Mouse (Mus musculus): ENCODE results near the gene Hsd17b13. TPM values are rescaled to one million over a fixed set of nuclear protein-coding genes. Genes with fewer than 3 reads are reported as not detected.

The Hsd17b13 gene
- polyA plus RNA-seq, 1 experiment from 2014 or later, result not detected

GRCm38 (mm10) chr5:104006811-104007210 is 29.6 kb upstream of the Hsd17b13 start:
- H3K9ac ChIP-seq (replicated peaks), result no peak overlapping the region
- H3K4me3 ChIP-seq (replicated peaks), result no peak overlapping the region
- no peaks in the 10 kb centered on the region for H3K36me3 ChIP-seq
- H3K4me2 ChIP-seq, result no peak overlapping the region
- H3K27me3 ChIP-seq (replicated peaks), result no peaks in the 10 kb centered on the region
- no peak overlapping the region for H3K27ac ChIP-seq (replicated peaks)
- WGBS, result 58% methylated on average over 3 of the region's 3 CpGs
- no peaks in the 10 kb centered on the region for H3K4me1 ChIP-seq
- no peak for ATAC-seq (ENCODE audit: low FRiP score)
- no peaks in the 10 kb centered on the region for H3K9me3 ChIP-seq (replicated peaks)

GRCm38 (mm10) chr5:104003955-104004354 is 26.7 kb upstream of the Hsd17b13 start:
- no peaks in the 10 kb centered on the region for H3K9me3 ChIP-seq (replicated peaks)
- no peak overlapping the region for H3K9ac ChIP-seq (replicated peaks)
- no peak overlapping the region for H3K4me3 ChIP-seq (replicated peaks)
- no peak for ATAC-seq (ENCODE audit: low FRiP score)
- no peak overlapping the region for H3K4me2 ChIP-seq
- no peaks in the 10 kb centered on the region for H3K4me1 ChIP-seq
- no peaks in the 10 kb centered on the region for H3K36me3 ChIP-seq
- no peaks in the 10 kb centered on the region for H3K27me3 ChIP-seq (replicated peaks)
- no peak overlapping the region for H3K27ac ChIP-seq (replicated peaks)
- WGBS, result 93% methylated on average over 2 of the region's 2 CpGs

- Histone ChIP-seq H3K4me1 (no peaks in the 10 kb centered on the region), H3K36me3 (no peaks in the 10 kb centered on the region), H3K27me3 (replicated peaks) (no peaks in the 10 kb centered on the region), H3K4me2 (peak overlapping the region; percentile 33), H3K27ac (replicated peaks) (no peak overlapping the region), H3K4me3 (replicated peaks) (no peak overlapping the region), H3K9me3 (replicated peaks) (no peaks in the 10 kb centered on the region), H3K9ac (replicated peaks) (no peak overlapping the region)
- 57% methylated on average over 15 of the region's 15 CpGs for WGBS
- ATAC-seq (ENCODE audit: low FRiP score), result no peak
These were observed 26.2 kb upstream of the Hsd17b13 start for GRCm38 (mm10) chr5:104003256-104003931.

DNA sequence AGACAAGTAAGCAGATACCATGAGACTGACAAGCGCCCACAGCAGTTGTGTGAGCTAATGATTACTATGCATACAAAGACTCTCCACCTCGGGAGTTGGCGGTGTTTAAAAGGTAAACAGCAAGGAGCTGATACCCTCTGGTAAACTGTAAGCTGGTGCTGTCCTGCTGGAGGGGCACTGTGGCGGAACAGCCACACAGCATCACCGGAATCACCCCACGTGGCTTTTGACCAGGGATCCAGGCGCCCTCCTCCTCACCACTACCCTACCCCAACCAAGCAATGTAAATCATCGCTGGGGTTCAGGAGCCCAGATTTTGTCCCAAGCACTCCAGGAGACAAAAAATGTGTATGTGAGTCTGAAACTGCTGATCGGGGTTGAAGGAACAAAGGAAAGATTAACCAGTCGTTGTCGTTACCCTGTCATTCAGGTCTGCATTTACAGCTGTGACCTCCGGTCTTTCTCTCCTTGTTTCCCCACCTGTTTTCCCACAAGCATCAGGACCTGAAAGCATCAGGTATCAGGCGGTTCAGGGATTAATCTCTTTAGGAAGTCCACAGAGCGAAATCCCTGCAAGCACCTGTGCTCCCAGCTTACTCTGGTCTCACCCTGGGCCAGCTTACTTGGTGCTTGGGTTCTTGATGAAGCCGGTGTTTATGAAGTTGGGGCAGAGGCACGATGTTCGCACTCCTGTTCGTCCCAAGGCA is 25.5 kb upstream of the Hsd17b13 start:
- Histone ChIP-seq H3K9me3 (replicated peaks) (no peaks in the 10 kb centered on the region), H3K27me3 (replicated peaks) (no peaks in the 10 kb centered on the region), H3K4me1 (no peaks in the 10 kb centered on the region), H3K36me3 (no peaks in the 10 kb centered on the region), H3K4me3 (replicated peaks) (no peak overlapping the region; the same call in 1 of the 2 replicates), H3K4me2 (peak overlapping the region; percentile 33), H3K9ac (replicated peaks) (no peak overlapping the region), H3K27ac (replicated peaks) (no peak overlapping the region)
- 28% methylated on average over 18 of the region's 18 CpGs for WGBS
- ATAC-seq (ENCODE audit: low FRiP score), result no peak

- Histone ChIP-seq H3K27me3 (replicated peaks) (no peaks in the 10 kb centered on the region), H3K36me3 (no peaks in the 10 kb centered on the region), H3K4me2 (no peak overlapping the region), H3K27ac (replicated peaks) (no peak overlapping the region), H3K4me1 (no peaks in the 10 kb centered on the region), H3K4me3 (replicated peaks) (no peak overlapping the region), H3K9ac (replicated peaks) (no peak overlapping the region), H3K9me3 (replicated peaks) (no peaks in the 10 kb centered on the region)
- no peak for ATAC-seq (ENCODE audit: low FRiP score)
- 10% methylated on average over 5 of the region's 5 CpGs for WGBS
These were observed 22.5 kb upstream of the Hsd17b13 start for GRCm38 (mm10) chr5:103999738-104000137.

- H3K4me2 ChIP-seq, result no peak overlapping the region
- H3K4me1 ChIP-seq, result no peaks in the 10 kb centered on the region
- no peak overlapping the region for H3K4me3 ChIP-seq (replicated peaks)
- no peaks in the 10 kb centered on the region for H3K36me3 ChIP-seq
- no peaks in the 10 kb centered on the region for H3K27me3 ChIP-seq (replicated peaks)
- ATAC-seq (ENCODE audit: low FRiP score), result no peak
- H3K27ac ChIP-seq (replicated peaks), result no peak overlapping the region
- no peaks in the 10 kb centered on the region for H3K9me3 ChIP-seq (replicated peaks)
- WGBS, result 77% methylated on average over 5 of the region's 5 CpGs
- H3K9ac ChIP-seq (replicated peaks), result no peak overlapping the region
These were observed 21.5 kb upstream of the Hsd17b13 start for GRCm38 (mm10) chr5:103998739-103999138.

DNA sequence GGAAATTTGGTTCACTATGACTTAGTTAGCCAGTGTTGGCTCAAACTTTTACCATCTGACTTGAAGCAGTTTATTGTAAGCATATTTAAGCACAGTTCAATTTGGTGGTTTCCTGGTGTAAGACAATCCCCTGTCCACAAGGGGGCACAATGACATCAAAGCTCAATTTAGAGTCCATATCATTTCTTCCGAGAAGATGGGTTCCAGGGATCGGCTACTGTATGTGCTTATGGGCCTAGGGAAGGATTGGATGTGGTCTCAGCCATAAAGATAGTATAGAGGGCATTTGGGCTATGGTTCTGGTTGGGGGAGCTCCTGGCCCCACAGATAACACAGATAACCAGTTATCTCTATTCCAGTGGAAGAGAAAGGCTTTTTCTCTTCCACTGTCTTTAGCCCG is 18.0 kb upstream of the Hsd17b13 start:
- no peak overlapping the region for H3K4me2 ChIP-seq
- H3K9ac ChIP-seq (replicated peaks), result no peak overlapping the region
- no peaks in the 10 kb centered on the region for H3K4me1 ChIP-seq
- no peak overlapping the region for H3K4me3 ChIP-seq (replicated peaks)
- H3K27me3 ChIP-seq (replicated peaks), result no peaks in the 10 kb centered on the region
- no peaks in the 10 kb centered on the region for H3K9me3 ChIP-seq (replicated peaks)
- 55% methylated on average over 3 of the region's 3 CpGs for WGBS
- no peak for ATAC-seq (ENCODE audit: low FRiP score)
- H3K27ac ChIP-seq (replicated peaks), result no peak overlapping the region
- H3K36me3 ChIP-seq, result no peaks in the 10 kb centered on the region

- Histone ChIP-seq H3K36me3 (0 out of 2 replicates have a peak, but pooled peaks cover 2% of the 10 kb centered on the region), H3K27ac (replicated peaks) (no peak overlapping the region), H3K4me2 (no peak overlapping the region), H3K9ac (replicated peaks) (no peak overlapping the region), H3K27me3 (replicated peaks) (no peaks in the 10 kb centered on the region), H3K4me3 (replicated peaks) (no peak overlapping the region), H3K4me1 (no peaks in the 10 kb centered on the region), H3K9me3 (replicated peaks) (no peaks in the 10 kb centered on the region)
- no peak for ATAC-seq (ENCODE audit: low FRiP score)
- 88% methylated on average over 4 of the region's 4 CpGs for WGBS
These were observed 17.5 kb upstream of the Hsd17b13 start for GRCm38 (mm10) chr5:103994669-103995068.

GRCm38 (mm10) chr5:103993601-103994000 is 16.4 kb upstream of the Hsd17b13 start:
- Histone ChIP-seq H3K4me3 (replicated peaks) (no peak overlapping the region), H3K9ac (replicated peaks) (no peak overlapping the region), H3K27me3 (replicated peaks) (no peaks in the 10 kb centered on the region), H3K36me3 (0 out of 2 replicates have a peak, but pooled peaks cover 7% of the 10 kb centered on the region), H3K4me1 (no peaks in the 10 kb centered on the region), H3K27ac (replicated peaks) (no peak overlapping the region), H3K4me2 (no peak overlapping the region), H3K9me3 (replicated peaks) (no peaks in the 10 kb centered on the region)
- ATAC-seq (ENCODE audit: low FRiP score), result no peak
- 75% methylated on average over 1 of the region's 1 CpGs for WGBS

GRCm38 (mm10) chr5:103992831-103993230 is 15.6 kb upstream of the Hsd17b13 start:
- Histone ChIP-seq H3K4me3 (replicated peaks) (no peak overlapping the region), H3K9ac (replicated peaks) (no peak overlapping the region), H3K4me1 (no peaks in the 10 kb centered on the region), H3K27me3 (replicated peaks) (no peaks in the 10 kb centered on the region), H3K9me3 (replicated peaks) (no peaks in the 10 kb centered on the region), H3K27ac (replicated peaks) (no peak overlapping the region), H3K36me3 (0 out of 2 replicates have a peak, but pooled peaks cover 7% of the 10 kb centered on the region), H3K4me2 (no peak overlapping the region)
- 91% methylated on average over 9 of the region's 9 CpGs for WGBS
- ATAC-seq (ENCODE audit: low FRiP score), result no peak

DNA sequence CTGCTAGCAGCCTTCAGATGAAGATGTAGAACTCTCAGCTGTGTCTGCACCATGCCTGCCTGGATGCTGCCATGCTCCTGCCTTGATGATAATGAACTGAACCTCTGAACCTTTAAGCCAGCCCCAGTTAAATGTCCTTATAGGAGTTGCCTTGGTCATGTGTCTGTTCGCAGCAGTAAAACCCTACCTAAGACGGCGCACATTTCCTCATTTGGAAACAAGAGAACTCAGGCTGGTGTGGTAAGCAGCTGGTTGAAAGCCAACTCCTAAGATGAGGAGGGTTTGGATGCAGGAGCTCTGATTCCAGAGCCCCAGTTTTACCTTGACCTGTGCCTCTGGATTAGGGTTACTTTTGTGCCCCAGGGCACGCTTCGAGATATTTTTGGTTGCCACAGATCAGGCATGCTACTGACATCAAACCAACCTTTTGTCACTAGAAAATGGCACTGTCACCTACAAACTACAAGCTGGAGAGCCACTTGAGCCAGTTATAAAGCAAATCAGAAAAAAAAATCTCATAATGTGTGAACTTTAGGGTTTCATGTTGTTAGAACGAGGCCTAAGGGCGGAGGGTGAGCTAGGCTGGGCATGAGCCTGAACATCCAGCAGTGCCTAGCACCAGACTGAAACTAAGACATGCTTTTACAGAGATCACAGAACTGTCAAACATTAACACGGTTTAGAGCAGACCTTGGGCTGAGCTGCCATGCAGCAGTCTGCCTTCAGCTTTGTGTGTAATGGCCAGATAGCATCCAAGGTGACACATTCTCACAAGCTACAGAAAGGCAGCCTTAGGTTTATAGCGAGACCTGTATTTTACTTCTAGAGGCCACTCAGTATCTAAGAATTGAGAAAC is 3.7 kb upstream of the Hsd17b13 start:
- Histone ChIP-seq H3K27ac (replicated peaks) (no peak overlapping the region), H3K4me3 (replicated peaks) (no peak overlapping the region), H3K9me3 (replicated peaks) (no peaks in the 10 kb centered on the region), H3K27me3 (replicated peaks) (no peaks in the 10 kb centered on the region), H3K9ac (replicated peaks) (no peak overlapping the region), H3K4me2 (no peak overlapping the region), H3K4me1 (no peaks in the 10 kb centered on the region), H3K36me3 (no peaks in the 10 kb centered on the region)
- 92% methylated on average over 9 of the region's 9 CpGs for WGBS
- no peak for ATAC-seq (ENCODE audit: low FRiP score)

All from neural tube, embryonic 15.5 days (tissue).